Mouse (Mus musculus): Measurements from ENCODE around the gene Galt.

- no peak for TF ChIP-seq POLR2A (IDR thresholded peaks at IDR 0.05; ENCODE audit: low read depth, low read length)
- no peak for TF ChIP-seq MAX (IDR thresholded peaks at IDR 0.05; ENCODE audit: low read length)
- TF ChIP-seq CTCF (conservative IDR thresholded peaks at IDR 0.05 in 1 of 2, IDR thresholded peaks at IDR 0.05 in 1 of 2; ENCODE audit: low read depth in 2 of 2, low read length in 2 of 2) = no peak
- no peak for TF ChIP-seq MXI1 (IDR thresholded peaks at IDR 0.05; ENCODE audit: low read depth, low read length)
- TF ChIP-seq EP300 (IDR thresholded peaks at IDR 0.05; ENCODE audit: low read length) = no peak
- no peak for TF ChIP-seq USF2 (conservative IDR thresholded peaks at IDR 0.05; ENCODE audit: low read depth, low read length)
- no peak for TF ChIP-seq UBTF (IDR thresholded peaks at IDR 0.05; ENCODE audit: low read depth, low read length)
- TF ChIP-seq NELFE (IDR thresholded peaks at IDR 0.05; ENCODE audit: low read depth, low read length) = no peak
Measured at GRCm38 (mm10) chr4:41715082-41715481, 39.9 kb upstream of the Galt start.

Data from CH12.LX (cell line).